Mouse (Mus musculus) testis, adult 2 months (tissue): ENCODE data around the gene Pik3ca. TPM values are rescaled to one million over a fixed set of nuclear protein-coding genes. Genes with fewer than 3 reads are reported as not detected.
A peak's percentile ranks its signal among the peaks of the same experiment; 100 is the strongest.

Source experiments
- H3K27ac ChIP-seq: fragments of 200-500 bp; 2 replicates; pipeline ENCODE4 v1.5.1; 2012; ENCODE audit warnings: low read depth, low read length; ENCODE audit not compliant: control insufficient read depth, insufficient read depth
- H3K27me3 ChIP-seq: fragments of 200-500 bp; 2 replicates; pipeline ENCODE4 v1.6.1; 2012; ENCODE audit warnings: mild to moderate bottlenecking, low read length, moderate library complexity; ENCODE audit not compliant: control insufficient read depth, insufficient read depth
- H3K36me3 ChIP-seq: fragments of 200-500 bp; 2 replicates; pipeline ENCODE4 v1.6.1; 2012; ENCODE audit warnings: mild to moderate bottlenecking, low read length; ENCODE audit not compliant: control insufficient read depth, insufficient read depth
- H3K4me1 ChIP-seq: fragments of 200-500 bp; 2 replicates; pipeline ENCODE4 v1.6.1; 2012; ENCODE audit warnings: low read length; ENCODE audit not compliant: control insufficient read depth, insufficient read depth
- H3K4me3 ChIP-seq: fragments of 200-500 bp; 2 replicates; pipeline ENCODE4 v1.5.1; 2012; ENCODE audit warnings: low read depth, mild to moderate bottlenecking, low read length, moderate library complexity, mixed read lengths; ENCODE audit not compliant: control insufficient read depth
- CTCF ChIP-seq: fragments of 200-500 bp; IDR thresholded peaks from 2 replicates; pipeline ENCODE4 v1.5.1; 2012; ENCODE audit warnings: low read depth, mild to moderate bottlenecking, inconsistent platforms, low read length, moderate library complexity; ENCODE audit not compliant: control insufficient read depth, insufficient read depth, insufficient replicate concordance
- POLR2A ChIP-seq: fragments of 200-500 bp; IDR thresholded peaks from 2 replicates; pipeline ENCODE4 v1.6.1; 2012; ENCODE audit warnings: low read depth, mild to moderate bottlenecking, inconsistent platforms, low read length, moderate library complexity; ENCODE audit not compliant: control insufficient read depth
- polyA plus RNA-seq: library from polyadenylated mRNA; depleted of rRNA; stranded (reverse); fragments of >200 nt; gene quantifications from 2 replicates; pipeline ENCODE4 v1.2.3, GENCODE M21; 2012

The Pik3ca gene
- polyA plus RNA-seq, 1 experiment = 4.9 TPM

- TF ChIP-seq CTCF (no peak), POLR2A (no peak)
- Histone ChIP-seq H3K27ac (no peak overlapping the region), H3K36me3 (no peaks in the 10 kb centered on the region), H3K4me3 (no peak overlapping the region), H3K4me1 (no peaks in the 10 kb centered on the region), H3K27me3 (no peaks in the 10 kb centered on the region)
Measured at GRCm38 (mm10) chr3:32479961-32480360, 82.5 kb downstream of the Pik3ca start.

- H3K36me3 ChIP-seq = no peaks in the 10 kb centered on the region
- no peaks in the 10 kb centered on the region for H3K27me3 ChIP-seq
- no peak overlapping the region for H3K27ac ChIP-seq
- H3K4me1 ChIP-seq = no peaks in the 10 kb centered on the region
- H3K4me3 ChIP-seq = no peak overlapping the region
- TF ChIP-seq CTCF (no peak), POLR2A (no peak)
Measured at GRCm38 (mm10) chr3:32483035-32483434, 85.6 kb downstream of the Pik3ca start.

- Histone ChIP-seq H3K27ac (no peak overlapping the region), H3K4me3 (no peak overlapping the region), H3K4me1 (no peaks in the 10 kb centered on the region), H3K36me3 (no peaks in the 10 kb centered on the region), H3K27me3 (no peaks in the 10 kb centered on the region)
- TF ChIP-seq POLR2A (no peak), CTCF (no peak)
Measured at GRCm38 (mm10) chr3:32486543-32486942, 89.1 kb downstream of the Pik3ca start.

- H3K4me1 ChIP-seq = peaks cover 2% of the 10 kb centered on the region
- no peak overlapping the region for H3K27ac ChIP-seq
- H3K4me3 ChIP-seq = no peak overlapping the region
- no peaks in the 10 kb centered on the region for H3K36me3 ChIP-seq
- no peaks in the 10 kb centered on the region for H3K27me3 ChIP-seq
- no peak for TF ChIP-seq CTCF
- TF ChIP-seq POLR2A = no peak
Measured at GRCm38 (mm10) chr3:32488172-32488571, 90.7 kb downstream of the Pik3ca start.

- no peak for TF ChIP-seq CTCF
- no peak for TF ChIP-seq POLR2A
- no peak overlapping the region; the same call in 1 of the 2 replicates for H3K4me3 ChIP-seq
- no peaks in the 10 kb centered on the region for H3K36me3 ChIP-seq
- H3K4me1 ChIP-seq = peaks cover 2% of the 10 kb centered on the region
- H3K27me3 ChIP-seq = no peaks in the 10 kb centered on the region
- peak overlapping the region; percentile 68 for H3K27ac ChIP-seq
Measured at GRCm38 (mm10) chr3:32490076-32490927, 92.8 kb downstream of the Pik3ca start.

GRCm38 (mm10) chr3:32490928-32491315 is 93.5 kb downstream of the Pik3ca start:
- Histone ChIP-seq H3K4me3 (no peak overlapping the region), H3K27ac (no peak overlapping the region), H3K4me1 (peaks cover 2% of the 10 kb centered on the region), H3K36me3 (no peaks in the 10 kb centered on the region), H3K27me3 (no peaks in the 10 kb centered on the region)
- no peak for TF ChIP-seq CTCF
- TF ChIP-seq POLR2A = no peak

- H3K4me3 ChIP-seq = no peak within 1 kb of the TSS
- H3K36me3 ChIP-seq = no peaks in the 10 kb centered on the region
- peaks cover 5% of the 10 kb centered on the region for H3K4me1 ChIP-seq
- no peak within 1 kb of the TSS for H3K27ac ChIP-seq
- TF ChIP-seq POLR2A = no peak
- no peak for TF ChIP-seq CTCF
- no peaks in the 10 kb centered on the region for H3K27me3 ChIP-seq
Measured at GRCm38 (mm10) chr3:32492097-32493090, 94.9 kb downstream of the Pik3ca start, which contains the start of gene Kcnmb3. Gene Kcnmb3, minus strand, starts transcription at chr3:32492231.
